Mouse (Mus musculus): ENCODE measurements around the gene 2810408A11Rik. TPM values are rescaled to one million over a fixed set of nuclear protein-coding genes. Genes with fewer than 3 reads are reported as not detected.
A peak's percentile ranks its signal among the peaks of the same experiment; 100 is the strongest.

2810408A11Rik gene
- polyA plus RNA-seq, 1 experiment from 2014 or later: 9.4 TPM

DNA sequence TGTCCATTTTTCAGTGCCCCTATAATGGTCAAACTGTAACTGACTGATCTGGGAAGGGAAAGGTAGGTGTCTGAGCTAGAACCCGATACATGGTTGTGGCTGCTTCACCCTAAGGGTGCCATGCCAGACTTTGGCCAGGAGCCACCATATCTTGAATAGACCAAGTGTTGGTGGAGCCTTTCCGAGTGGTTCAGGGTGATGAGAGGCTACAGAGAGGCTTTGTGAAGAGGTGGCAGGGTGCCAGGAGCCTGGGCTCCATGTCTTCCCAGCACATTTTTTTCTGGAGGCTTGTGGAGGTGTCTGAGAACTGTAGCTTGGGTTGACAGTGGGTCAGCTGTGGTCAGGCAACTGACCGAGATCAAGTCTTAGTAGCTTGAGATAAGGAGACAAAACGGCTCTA lies 9.3 kb downstream of the 2810408A11Rik start:
- Histone ChIP-seq H3K9ac (no peak overlapping the region), H3K27ac (replicated peaks) (no peak overlapping the region; the same call in 1 of the 2 replicates), H3K4me2 (replicated peaks) (no peak overlapping the region), H3K9me3 (replicated peaks) (no peaks in the 10 kb centered on the region), H3K27me3 (no peaks in the 10 kb centered on the region), H3K4me3 (replicated peaks) (no peak overlapping the region), H3K4me1 (no peaks in the 10 kb centered on the region), H3K36me3 (no peaks in the 10 kb centered on the region)
- 70% methylated on average over 4 of the region's 4 CpGs for WGBS
- ATAC-seq (ENCODE audit: insufficient number of reproducible peaks, low FRiP score, low TSS enrichment, low read depth): no peak

DNA sequence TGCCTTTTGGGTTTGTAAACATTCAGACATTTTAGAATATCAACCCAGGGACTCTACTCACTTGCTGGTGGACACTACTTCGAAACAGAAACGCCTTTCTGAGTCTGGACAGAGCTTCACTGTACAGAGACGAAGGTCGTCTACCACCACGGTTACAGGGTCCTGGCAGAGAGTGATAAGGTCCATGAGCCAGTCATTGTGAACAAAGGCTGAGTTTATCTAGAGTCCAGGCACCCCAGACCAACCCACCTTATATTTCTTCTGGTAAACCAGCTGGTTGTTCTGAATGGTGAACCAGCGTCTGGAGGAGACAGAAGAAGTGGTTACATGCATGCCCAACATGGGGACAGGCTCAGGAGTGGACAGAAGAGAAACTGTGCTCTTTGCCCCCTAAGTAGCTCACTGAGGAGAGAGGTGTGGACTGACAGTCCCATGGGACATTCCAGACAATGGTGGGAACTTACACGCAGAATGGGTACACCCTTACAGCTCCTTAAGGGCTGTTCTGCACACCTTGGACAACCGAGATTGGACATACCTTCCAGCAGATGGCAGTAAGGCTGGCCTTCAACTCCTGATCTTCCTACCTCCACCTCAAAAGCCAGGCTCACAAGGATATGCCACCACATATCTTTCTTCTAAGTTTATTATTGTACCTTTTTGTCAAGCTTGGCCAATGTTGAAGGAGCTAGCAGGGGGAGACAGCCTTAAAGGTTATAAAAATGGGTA lies 13.7 kb downstream of the 2810408A11Rik start:
- 0 out of 2 replicates have a peak, but pooled peaks cover 4% of the 10 kb centered on the region for H3K4me1 ChIP-seq

DNA sequence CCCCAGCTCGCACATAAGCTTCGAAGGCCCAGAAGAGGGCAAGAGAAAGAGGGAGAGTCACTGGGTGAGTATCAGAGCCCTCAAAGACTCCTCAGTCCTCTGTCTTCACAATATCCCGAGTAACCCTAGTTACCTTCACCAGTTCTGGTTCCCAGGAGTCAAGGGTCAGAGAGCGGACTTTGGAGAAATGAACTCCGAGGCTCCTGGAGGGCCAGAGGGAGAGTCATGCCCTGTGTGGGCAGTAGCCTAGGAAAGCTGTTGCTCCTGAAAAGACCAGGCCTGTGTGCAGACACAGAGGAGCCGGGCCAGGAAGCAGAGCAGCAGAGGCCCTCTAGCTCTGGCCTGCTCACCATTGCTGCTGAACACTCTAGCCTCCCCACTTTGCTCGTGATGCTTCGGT lies 16.1 kb downstream of the 2810408A11Rik start:
- no peaks in the 10 kb centered on the region for H3K9me3 ChIP-seq (replicated peaks)
- H3K27me3 ChIP-seq: no peaks in the 10 kb centered on the region
- no peak overlapping the region for H3K4me3 ChIP-seq (replicated peaks)
- no peak for ATAC-seq (ENCODE audit: insufficient number of reproducible peaks, low FRiP score, low TSS enrichment, low read depth)
- 75% methylated on average over 8 of the region's 8 CpGs for WGBS
- no peak overlapping the region for H3K9ac ChIP-seq
- H3K4me1 ChIP-seq: peaks cover 24% of the 10 kb centered on the region
- H3K4me2 ChIP-seq (replicated peaks): no peak overlapping the region
- H3K27ac ChIP-seq (replicated peaks): no peak overlapping the region
- H3K36me3 ChIP-seq: no peaks in the 10 kb centered on the region

More for the DNA sequence above, 13.7 kb downstream of the 2810408A11Rik start:
- H3K27ac ChIP-seq (replicated peaks): no peak overlapping the region
- no peaks in the 10 kb centered on the region for H3K9me3 ChIP-seq (replicated peaks)
- no peak overlapping the region for H3K4me2 ChIP-seq (replicated peaks)
- H3K36me3 ChIP-seq: no peaks in the 10 kb centered on the region
- H3K9ac ChIP-seq: no peak overlapping the region
- no peaks in the 10 kb centered on the region for H3K27me3 ChIP-seq
- H3K4me3 ChIP-seq (replicated peaks): no peak overlapping the region
- no peak for ATAC-seq (ENCODE audit: insufficient number of reproducible peaks, low FRiP score, low TSS enrichment, low read depth)
- WGBS: 65% methylated on average over 8 of the region's 8 CpGs

GRCm38 (mm10) chr11:69884240-69884639 lies 16.5 kb downstream of the 2810408A11Rik start:
- Histone ChIP-seq H3K4me2 (replicated peaks) (no peak overlapping the region), H3K9me3 (replicated peaks) (no peaks in the 10 kb centered on the region), H3K9ac (no peak overlapping the region), H3K27me3 (no peaks in the 10 kb centered on the region), H3K27ac (replicated peaks) (no peak overlapping the region; the same call in 1 of the 2 replicates), H3K4me1 (peaks cover 28% of the 10 kb centered on the region), H3K36me3 (no peaks in the 10 kb centered on the region), H3K4me3 (replicated peaks) (no peak overlapping the region)
- ATAC-seq (ENCODE audit: insufficient number of reproducible peaks, low FRiP score, low TSS enrichment, low read depth): no peak
- 70% methylated on average over 9 of the region's 9 CpGs for WGBS

- Histone ChIP-seq H3K9ac (no peak overlapping the region), H3K36me3 (no peaks in the 10 kb centered on the region), H3K27ac (replicated peaks) (peak overlapping the region; percentile 58; the same call in 1 of the 2 replicates), H3K4me3 (replicated peaks) (no peak overlapping the region), H3K4me2 (replicated peaks) (no peak overlapping the region), H3K27me3 (no peaks in the 10 kb centered on the region), H3K4me1 (peaks cover 34% of the 10 kb centered on the region), H3K9me3 (replicated peaks) (no peaks in the 10 kb centered on the region)
- no peak for ATAC-seq (ENCODE audit: insufficient number of reproducible peaks, low FRiP score, low TSS enrichment, low read depth)
- WGBS: 70% methylated on average over 8 of the region's 8 CpGs
Observed at GRCm38 (mm10) chr11:69883527-69884151, 17.1 kb downstream of the 2810408A11Rik start.

DNA sequence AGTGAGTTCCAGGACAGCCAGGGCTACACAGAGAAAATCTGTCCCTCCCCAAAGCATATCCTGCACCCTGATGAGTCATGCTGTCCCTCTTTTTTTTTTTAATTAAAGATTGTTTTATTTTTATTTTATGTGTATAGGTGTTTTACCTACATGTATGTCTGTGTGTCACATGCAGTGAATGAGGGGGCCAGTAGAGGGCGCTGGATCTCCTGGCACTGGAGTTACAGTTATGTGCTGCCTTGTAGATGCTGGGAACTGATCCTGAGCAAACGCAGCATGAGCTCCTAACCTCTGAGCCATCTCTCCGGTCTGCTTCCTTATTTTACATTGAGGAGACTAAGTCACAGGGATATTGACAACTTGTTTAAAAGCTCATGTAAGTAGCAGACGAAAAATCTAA lies 17.7 kb downstream of the 2810408A11Rik start:
- Histone ChIP-seq H3K9me3 (replicated peaks) (no peaks in the 10 kb centered on the region), H3K27me3 (no peaks in the 10 kb centered on the region), H3K9ac (no peak overlapping the region), H3K4me2 (replicated peaks) (no peak overlapping the region), H3K4me3 (replicated peaks) (no peak overlapping the region), H3K27ac (replicated peaks) (peak overlapping the region; percentile 58; the same call in 1 of the 2 replicates), H3K36me3 (no peaks in the 10 kb centered on the region), H3K4me1 (peaks cover 40% of the 10 kb centered on the region)
- WGBS: 60% methylated on average over 4 of the region's 4 CpGs
- no peak for ATAC-seq (ENCODE audit: insufficient number of reproducible peaks, low FRiP score, low TSS enrichment, low read depth)

- Histone ChIP-seq H3K9me3 (replicated peaks) (no peaks in the 10 kb centered on the region), H3K9ac (peak overlapping the region; percentile 58; the same call in 1 of the 2 replicates), H3K27ac (replicated peaks) (peak overlapping the region; percentile 94), H3K4me2 (replicated peaks) (peak overlapping the region; percentile 88), H3K4me3 (replicated peaks) (peak overlapping the region; percentile 58), H3K27me3 (no peaks in the 10 kb centered on the region), H3K36me3 (no peaks in the 10 kb centered on the region), H3K4me1 (peaks cover 50% of the 10 kb centered on the region)
- 57% methylated on average over 21 of the region's 21 CpGs for WGBS
- ATAC-seq (ENCODE audit: insufficient number of reproducible peaks, low FRiP score, low TSS enrichment, low read depth): no peak
Observed at GRCm38 (mm10) chr11:69881787-69882670, 18.8 kb downstream of the 2810408A11Rik start.

GRCm38 (mm10) chr11:69880853-69881603 lies 19.8 kb downstream of the 2810408A11Rik start, which contains the start of gene Kctd11:
Kctd11 (minus strand) TSS chr11:69881406.
- no peaks in the 10 kb centered on the region for H3K27me3 ChIP-seq
- no peaks in the 10 kb centered on the region for H3K9me3 ChIP-seq (replicated peaks)
- H3K36me3 ChIP-seq: no peaks in the 10 kb centered on the region
- peaks cover 60% of the 10 kb centered on the region for H3K4me1 ChIP-seq
- peak within 1 kb of the TSS; percentile 88 for H3K4me2 ChIP-seq (replicated peaks)
- peak within 1 kb of the TSS; percentile 94 for H3K27ac ChIP-seq (replicated peaks)
- WGBS: under 1% methylated on average over 46 of the region's 46 CpGs
- H3K9ac ChIP-seq: peak within 1 kb of the TSS; percentile 58
- ATAC-seq (ENCODE audit: insufficient number of reproducible peaks, low FRiP score, low TSS enrichment, low read depth): peak; percentile 85
- peak within 1 kb of the TSS; percentile 58 for H3K4me3 ChIP-seq (replicated peaks)

GRCm38 (mm10) chr11:69880506-69880852 lies 20.3 kb downstream of the 2810408A11Rik start:
- ATAC-seq (ENCODE audit: insufficient number of reproducible peaks, low FRiP score, low TSS enrichment, low read depth): peak; percentile 30
- peaks cover 66% of the 10 kb centered on the region for H3K4me1 ChIP-seq
- under 1% methylated on average over 18 of the region's 18 CpGs for WGBS

DNA sequence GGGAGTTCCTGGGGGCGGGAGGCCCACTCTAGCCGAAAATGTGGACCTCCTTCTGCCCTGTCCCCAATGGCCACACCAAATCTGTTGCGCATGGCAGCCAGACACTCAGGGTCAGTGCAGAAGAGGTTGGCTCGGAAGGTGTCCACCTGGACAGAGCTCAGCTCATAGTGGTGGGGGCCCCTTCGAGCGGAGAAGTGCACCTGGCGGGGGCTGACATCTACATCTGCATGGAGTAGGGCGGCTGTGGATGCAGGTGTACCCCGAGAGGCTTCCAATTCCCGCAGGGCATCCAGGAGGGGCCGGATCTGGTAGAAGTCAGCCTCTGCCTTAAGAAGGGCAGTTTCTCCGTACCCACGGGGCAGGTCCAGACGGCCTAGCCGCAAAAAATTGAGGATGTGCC lies 21.1 kb downstream of the 2810408A11Rik start:
- WGBS: 53% methylated on average over 15 of the region's 15 CpGs
- no peaks in the 10 kb centered on the region for H3K9me3 ChIP-seq (replicated peaks)
- peak overlapping the region; percentile 58 for H3K4me3 ChIP-seq (replicated peaks)
- peaks cover 69% of the 10 kb centered on the region for H3K4me1 ChIP-seq
- peak overlapping the region; percentile 94 for H3K27ac ChIP-seq (replicated peaks)
- no peaks in the 10 kb centered on the region for H3K36me3 ChIP-seq
- peak overlapping the region; percentile 58; the same call in 1 of the 2 replicates for H3K9ac ChIP-seq
- H3K4me2 ChIP-seq (replicated peaks): peak overlapping the region; percentile 88
- no peaks in the 10 kb centered on the region for H3K27me3 ChIP-seq
- ATAC-seq (ENCODE audit: insufficient number of reproducible peaks, low FRiP score, low TSS enrichment, low read depth): no peak

More at GRCm38 (mm10) chr11:69880506-69880852, 20.3 kb downstream of the 2810408A11Rik start:
- no peaks in the 10 kb centered on the region for H3K9me3 ChIP-seq (replicated peaks)
- peak overlapping the region; percentile 94 for H3K27ac ChIP-seq (replicated peaks)
- peak overlapping the region; percentile 88 for H3K4me2 ChIP-seq (replicated peaks)
- H3K4me3 ChIP-seq (replicated peaks): peak overlapping the region; percentile 58
- H3K27me3 ChIP-seq: no peaks in the 10 kb centered on the region
- no peaks in the 10 kb centered on the region for H3K36me3 ChIP-seq
- peak overlapping the region; percentile 58 for H3K9ac ChIP-seq
